Mouse (Mus musculus): Measurements from ENCODE around the gene Tulp1.
A peak's percentile ranks its signal among the peaks of the same experiment; 100 is the strongest.
"Not testable (repeated sequence)": the region's sequence is repeated elsewhere in the genome, so short reads cannot be mapped to it uniquely, and the experiment has no call there.

Gene Tulp1

DNA sequence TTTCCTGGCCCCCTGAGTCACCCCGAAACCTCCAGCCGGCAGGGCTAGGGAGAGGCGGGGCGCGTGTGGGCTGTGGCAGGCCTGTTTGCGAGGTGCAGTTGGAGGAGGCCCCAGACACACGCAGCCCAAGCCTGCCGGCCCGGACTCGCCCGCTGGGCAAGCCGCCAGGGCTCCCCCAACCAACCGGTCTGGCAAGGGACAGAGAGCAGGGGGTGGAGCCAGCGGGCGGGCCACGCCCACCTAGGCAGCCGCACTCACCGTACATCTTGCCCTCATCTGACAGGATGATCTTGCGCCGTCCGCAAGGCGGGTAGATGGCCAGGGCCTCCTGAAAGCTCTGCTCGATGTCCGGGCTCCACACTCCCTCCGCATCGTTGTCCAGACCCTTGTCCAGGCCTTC, 23.9 kb downstream of the Tulp1 start:
- no peaks in the 10 kb centered on the region for H3K9me3 ChIP-seq (ENCODE audit: low read length)
- peaks cover 62% of the 10 kb centered on the region for H3K27me3 ChIP-seq (ENCODE audit: insufficient read depth, low read length)
- peaks cover 10% of the 10 kb centered on the region for H3K36me3 ChIP-seq (ENCODE audit: insufficient read depth, low read length)
- peak overlapping the region; percentile 71 for H3K4me3 ChIP-seq (replicated peaks; ENCODE audit: low read length)
- H3K4me1 ChIP-seq (replicated peaks; ENCODE audit: low read depth, low read length) = peaks cover 77% of the 10 kb centered on the region
- TF ChIP-seq POU5F1 (IDR thresholded peaks at IDR 0.05; ENCODE audit: borderline replicate concordance, low read length) = no peak
- no peak for TF ChIP-seq NANOG (IDR thresholded peaks at IDR 0.05; ENCODE audit: borderline replicate concordance, low read length)
- TF ChIP-seq CTCF (conservative IDR thresholded peaks at IDR 0.05; ENCODE audit: low read length) = no peak

DNA sequence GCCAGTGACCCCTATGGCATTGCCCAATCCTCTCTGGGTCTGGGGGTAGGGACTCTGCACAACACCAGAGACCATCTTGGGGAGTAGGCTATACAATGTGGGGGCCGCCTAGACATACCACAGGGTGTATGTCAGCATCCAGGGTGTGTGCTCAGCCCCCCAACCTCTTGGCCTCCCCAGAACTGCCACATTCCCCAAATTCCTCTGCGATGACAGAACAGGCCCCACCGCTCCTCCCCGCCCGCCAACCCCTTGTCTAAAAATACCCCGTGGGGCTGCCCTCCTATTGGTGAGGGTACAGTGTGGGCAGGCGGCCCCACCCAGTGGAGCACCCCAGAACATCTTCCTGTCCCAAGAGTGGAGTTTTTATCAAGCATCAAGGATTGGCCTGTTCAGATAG, 24.4 kb downstream of the Tulp1 start:
- no peaks in the 10 kb centered on the region for H3K9me3 ChIP-seq (ENCODE audit: low read length)
- peaks cover 12% of the 10 kb centered on the region for H3K36me3 ChIP-seq (ENCODE audit: insufficient read depth, low read length)
- peaks cover 60% of the 10 kb centered on the region for H3K27me3 ChIP-seq (ENCODE audit: insufficient read depth, low read length)
- peak overlapping the region; percentile 71 for H3K4me3 ChIP-seq (replicated peaks; ENCODE audit: low read length)
- TF ChIP-seq CTCF (conservative IDR thresholded peaks at IDR 0.05; ENCODE audit: low read length) (no peak), POU5F1 (IDR thresholded peaks at IDR 0.05; ENCODE audit: borderline replicate concordance, low read length) (no peak), NANOG (IDR thresholded peaks at IDR 0.05; ENCODE audit: borderline replicate concordance, low read length) (no peak)
- peaks cover 74% of the 10 kb centered on the region for H3K4me1 ChIP-seq (replicated peaks; ENCODE audit: low read depth, low read length)

DNA sequence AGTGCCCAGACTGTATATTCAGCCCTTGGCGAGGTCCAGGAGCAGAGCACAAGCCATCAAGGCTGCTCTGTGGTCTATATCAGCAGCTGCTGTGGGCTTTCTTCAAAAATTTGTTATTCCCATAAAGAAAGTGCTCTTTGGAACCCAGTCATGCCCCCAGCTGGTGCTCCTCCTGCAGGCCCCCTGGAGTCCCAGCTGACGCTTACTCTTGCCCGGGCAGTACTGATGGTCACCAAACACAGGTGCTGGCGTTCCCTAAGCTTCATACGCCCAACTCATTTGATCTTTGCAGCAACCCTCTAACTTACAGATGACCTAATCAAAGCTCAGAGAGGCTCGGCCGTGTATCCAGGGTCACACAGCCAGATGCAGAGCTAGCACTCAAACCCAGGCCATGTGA, 27.5 kb downstream of the Tulp1 start:
- H3K4me1 ChIP-seq (replicated peaks; ENCODE audit: low read depth, low read length) = peaks cover 74% of the 10 kb centered on the region
- TF ChIP-seq NANOG (IDR thresholded peaks at IDR 0.05; ENCODE audit: borderline replicate concordance, low read length) = no peak
- no peak for TF ChIP-seq CTCF (conservative IDR thresholded peaks at IDR 0.05; ENCODE audit: low read length)
- no peak for TF ChIP-seq POU5F1 (IDR thresholded peaks at IDR 0.05; ENCODE audit: borderline replicate concordance, low read length)

DNA sequence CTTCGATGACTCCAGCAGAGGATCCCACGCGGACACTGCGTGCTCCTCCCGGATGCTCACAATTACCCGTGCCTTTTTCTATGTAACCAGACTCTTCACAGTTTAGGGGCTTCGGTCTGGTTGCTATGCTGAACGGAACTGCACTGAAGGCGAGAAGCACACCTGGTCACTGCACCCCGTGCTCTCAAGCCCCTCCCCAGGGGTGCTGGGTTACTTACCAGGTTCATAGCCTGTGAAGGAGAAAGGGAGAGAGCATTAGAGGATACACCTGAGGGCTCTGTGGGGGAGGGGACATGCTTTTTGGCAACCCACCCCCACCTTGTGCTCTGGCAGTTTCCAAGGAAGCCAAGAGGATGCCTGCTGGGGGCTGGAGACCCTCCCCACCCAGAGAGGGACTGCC, 29.8 kb downstream of the Tulp1 start:
- Histone ChIP-seq H3K36me3 (ENCODE audit: insufficient read depth, low read length) (peaks cover 36% of the 10 kb centered on the region), H3K27me3 (ENCODE audit: insufficient read depth, low read length) (peaks cover 18% of the 10 kb centered on the region), H3K4me3 (replicated peaks; ENCODE audit: low read length) (no peak overlapping the region), H3K9me3 (ENCODE audit: low read length) (no peaks in the 10 kb centered on the region), H3K4me1 (replicated peaks; ENCODE audit: low read depth, low read length) (peaks cover 78% of the 10 kb centered on the region)
- no peak for TF ChIP-seq POU5F1 (IDR thresholded peaks at IDR 0.05; ENCODE audit: borderline replicate concordance, low read length)
- TF ChIP-seq CTCF (conservative IDR thresholded peaks at IDR 0.05; ENCODE audit: low read length) = no peak
- TF ChIP-seq NANOG (IDR thresholded peaks at IDR 0.05; ENCODE audit: borderline replicate concordance, low read length) = no peak

More for the DNA sequence above, 27.5 kb downstream of the Tulp1 start:
- Histone ChIP-seq H3K9me3 (ENCODE audit: low read length) (no peaks in the 10 kb centered on the region), H3K4me3 (replicated peaks; ENCODE audit: low read length) (no peak overlapping the region), H3K36me3 (ENCODE audit: insufficient read depth, low read length) (peaks cover 17% of the 10 kb centered on the region), H3K27me3 (ENCODE audit: insufficient read depth, low read length) (peaks cover 39% of the 10 kb centered on the region)

DNA sequence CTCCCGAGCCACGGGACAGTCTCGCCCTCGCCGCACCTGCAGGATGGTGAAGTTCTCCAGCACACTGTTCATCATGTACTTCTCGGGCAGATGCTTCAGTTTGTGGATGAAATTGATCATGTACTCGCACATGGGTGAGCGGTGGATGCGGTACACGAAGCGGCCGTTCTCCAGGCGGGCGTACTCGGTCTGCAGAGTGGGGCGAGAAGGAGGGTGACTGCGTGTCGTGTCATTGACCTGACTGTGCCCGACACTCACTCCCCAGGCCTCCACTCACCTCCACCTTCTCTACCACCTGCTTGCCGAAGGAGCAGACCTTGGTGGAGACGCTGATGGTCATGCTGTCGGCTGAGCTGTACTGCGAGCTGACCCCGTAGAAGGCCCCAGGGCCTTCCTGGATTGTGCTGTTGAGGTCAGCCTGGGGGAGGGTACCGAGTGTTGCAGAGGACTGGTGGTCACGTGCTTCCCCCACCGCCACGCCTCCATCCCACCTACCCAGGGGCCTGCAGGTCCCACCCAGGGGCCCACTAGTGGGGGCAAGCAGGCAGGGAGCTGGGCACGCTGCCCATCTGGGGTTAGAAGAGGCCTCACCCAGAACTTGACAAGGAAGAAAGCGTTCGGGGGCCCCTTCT, 32.0 kb downstream of the Tulp1 start:
- Histone ChIP-seq H3K4me1 (replicated peaks; ENCODE audit: low read depth, low read length) (peaks cover 61% of the 10 kb centered on the region), H3K9me3 (ENCODE audit: low read length) (no peaks in the 10 kb centered on the region), H3K36me3 (ENCODE audit: insufficient read depth, low read length) (peaks cover 48% of the 10 kb centered on the region), H3K4me3 (replicated peaks; ENCODE audit: low read length) (peak overlapping the region; percentile 35), H3K27me3 (ENCODE audit: insufficient read depth, low read length) (peaks cover 10% of the 10 kb centered on the region; the same call in 1 of the 2 replicates)
- TF ChIP-seq POU5F1 (IDR thresholded peaks at IDR 0.05; ENCODE audit: borderline replicate concordance, low read length) (no peak), NANOG (IDR thresholded peaks at IDR 0.05; ENCODE audit: borderline replicate concordance, low read length) (no peak), CTCF (conservative IDR thresholded peaks at IDR 0.05; ENCODE audit: low read length) (no peak)

DNA sequence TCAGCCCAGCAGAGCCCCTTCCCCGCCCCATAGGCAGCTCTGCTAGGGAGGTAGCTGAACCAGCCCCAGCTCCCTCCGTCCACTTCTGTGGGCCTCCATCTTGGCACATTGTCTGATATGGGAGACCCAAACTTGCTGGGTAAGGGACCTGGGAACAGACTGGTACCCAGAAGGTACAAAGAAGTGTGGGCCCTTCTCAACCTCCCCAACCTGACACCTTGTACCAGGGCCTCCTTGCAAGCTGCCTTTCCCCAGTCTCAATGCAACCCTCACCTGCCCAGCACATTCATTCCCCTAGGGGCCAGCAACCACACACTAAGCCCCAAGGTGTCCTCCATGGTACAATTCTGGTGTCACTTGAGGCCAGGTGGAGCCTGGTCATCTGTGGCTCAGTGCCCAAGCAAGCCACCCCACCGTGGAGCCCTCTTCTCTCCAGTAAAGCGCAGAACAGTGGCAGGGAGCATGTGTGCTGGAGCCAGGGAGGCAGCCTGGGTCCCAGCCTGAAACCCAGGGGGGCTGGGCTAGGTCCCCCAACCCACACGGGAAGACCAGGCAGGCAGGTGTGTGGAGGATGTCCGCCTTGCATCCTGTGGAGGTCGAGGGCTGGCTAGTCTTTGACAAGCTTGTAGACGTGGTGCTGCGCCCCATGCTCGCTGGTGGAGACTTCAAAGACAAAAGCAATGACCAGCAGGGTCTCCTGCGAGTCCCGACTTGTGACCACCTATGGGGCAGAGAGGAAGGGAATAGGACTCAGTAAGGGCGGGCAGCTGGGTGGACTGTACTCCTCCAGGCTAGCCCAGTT, 32.7 kb downstream of the Tulp1 start:
- TF ChIP-seq POU5F1 (IDR thresholded peaks at IDR 0.05; ENCODE audit: borderline replicate concordance, low read length) = no peak
- TF ChIP-seq NANOG (IDR thresholded peaks at IDR 0.05; ENCODE audit: borderline replicate concordance, low read length) = no peak
- no peak for TF ChIP-seq CTCF (conservative IDR thresholded peaks at IDR 0.05; ENCODE audit: low read length)
- H3K4me1 ChIP-seq (replicated peaks; ENCODE audit: low read depth, low read length) = peaks cover 62% of the 10 kb centered on the region
- H3K9me3 ChIP-seq (ENCODE audit: low read length) = no peaks in the 10 kb centered on the region
- peaks cover 49% of the 10 kb centered on the region for H3K36me3 ChIP-seq (ENCODE audit: insufficient read depth, low read length)
- peaks cover 5% of the 10 kb centered on the region; the same call in 1 of the 2 replicates for H3K27me3 ChIP-seq (ENCODE audit: insufficient read depth, low read length)
- H3K4me3 ChIP-seq (replicated peaks; ENCODE audit: low read length) = peak overlapping the region; percentile 35; the same call in 1 of the 2 replicates

DNA sequence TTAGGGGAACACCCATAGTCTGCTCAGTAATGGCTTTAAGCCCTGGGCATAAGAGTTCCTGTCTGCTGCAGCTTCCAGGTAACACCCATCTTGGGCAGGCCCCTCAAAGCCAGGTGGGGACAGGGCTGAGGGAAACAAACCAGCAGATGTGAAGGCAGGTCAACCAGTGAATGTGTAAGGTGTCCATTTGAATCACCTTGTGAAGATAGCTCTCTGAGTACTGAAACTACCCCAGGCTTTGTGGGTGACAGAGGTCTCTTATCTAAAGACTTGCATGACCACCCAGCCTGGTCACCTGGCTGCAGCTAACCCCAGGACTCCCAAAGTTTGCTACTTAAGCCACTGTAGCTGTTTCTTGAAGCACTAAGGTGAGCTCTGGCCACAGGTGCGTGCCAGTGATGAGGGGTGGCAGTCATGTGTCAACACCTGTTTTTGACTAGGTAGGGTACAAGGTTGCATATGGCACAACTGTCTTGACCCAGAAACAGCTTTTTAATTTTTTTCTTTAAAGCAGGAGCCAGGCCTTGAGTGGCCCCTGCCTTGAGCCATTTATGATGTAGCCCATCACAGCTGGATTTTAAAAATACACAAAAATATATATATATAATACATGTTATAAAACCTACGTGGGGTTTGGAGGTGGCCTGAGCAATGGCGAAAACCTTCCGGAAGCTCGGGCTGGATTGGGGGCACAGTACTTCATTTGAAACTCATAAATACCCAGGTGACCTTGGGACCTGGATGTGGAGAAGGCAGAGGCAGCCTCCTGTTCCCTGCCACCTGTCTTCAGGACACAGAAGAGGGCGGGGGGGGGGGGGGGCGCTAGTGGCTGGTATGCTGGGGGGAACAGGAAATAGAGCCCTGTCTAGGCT, 33.5 kb downstream of the Tulp1 start:
- no peaks in the 10 kb centered on the region for H3K9me3 ChIP-seq (ENCODE audit: low read length)

DNA sequence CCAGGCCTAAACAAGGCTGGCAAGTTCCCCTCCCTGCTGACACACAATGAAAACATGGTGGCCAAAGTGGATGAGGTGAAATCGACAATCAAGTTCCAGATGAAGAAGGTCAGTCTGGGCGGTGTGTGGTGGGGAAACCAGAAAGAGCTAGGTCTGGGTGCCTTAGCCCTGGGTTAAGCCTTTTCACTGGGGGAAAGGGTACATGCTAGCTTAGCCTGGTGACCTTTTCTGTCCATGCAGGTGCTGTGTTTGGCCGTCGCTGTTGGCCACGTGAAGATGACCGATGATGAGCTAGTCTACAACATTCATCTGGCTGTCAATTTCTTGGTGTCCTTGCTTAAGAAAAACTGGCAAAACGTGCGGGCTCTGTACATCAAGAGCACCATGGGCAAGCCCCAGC, 34.4 kb downstream of the Tulp1 start:
- not testable (repeated sequence) for H3K27me3 ChIP-seq (ENCODE audit: insufficient read depth, low read length); H3K9me3 ChIP-seq (ENCODE audit: low read length)
- Histone ChIP-seq H3K4me1 (replicated peaks; ENCODE audit: low read depth, low read length) (peaks cover 78% of the 10 kb centered on the region), H3K4me3 (replicated peaks; ENCODE audit: low read length) (peak overlapping the region; percentile 100), H3K36me3 (ENCODE audit: insufficient read depth, low read length) (peaks cover 58% of the 10 kb centered on the region)

More for the DNA sequence above, 33.5 kb downstream of the Tulp1 start:
- Histone ChIP-seq H3K36me3 (ENCODE audit: insufficient read depth, low read length) (peaks cover 54% of the 10 kb centered on the region), H3K4me3 (replicated peaks; ENCODE audit: low read length) (peak overlapping the region; percentile 100), H3K27me3 (ENCODE audit: insufficient read depth, low read length) (peaks cover 5% of the 10 kb centered on the region; the same call in 1 of the 2 replicates), H3K4me1 (replicated peaks; ENCODE audit: low read depth, low read length) (peaks cover 71% of the 10 kb centered on the region)
- TF ChIP-seq CTCF (conservative IDR thresholded peaks at IDR 0.05; ENCODE audit: low read length) (no peak), POU5F1 (IDR thresholded peaks at IDR 0.05; ENCODE audit: borderline replicate concordance, low read length) (no peak), NANOG (IDR thresholded peaks at IDR 0.05; ENCODE audit: borderline replicate concordance, low read length) (no peak)
